Mouse (Mus musculus): Measurements from ENCODE around the gene Slc38a3. TPM values are rescaled to one million over a fixed set of nuclear protein-coding genes. Genes with fewer than 3 reads are reported as not detected.

Gene Slc38a3
- polyA plus RNA-seq (2015; fragmentation: Nextera tagmentation; extraction: Ambion mirVana): 1.5 and 2.5 TPM in 2 replicates

GRCm38 (mm10) chr9:107669480-107669945 lies at the start of gene Slc38a3:
Gene Slc38a3 (minus strand): TSS chr9:107669530.

GRCm38 (mm10) chr9:107709697-107710483 lies 40.6 kb upstream of the Slc38a3 start, which contains the start of gene Sema3f:
Gene Sema3f (minus strand): TSS chr9:107710475.

GRCm38 (mm10) chr9:107679501-107679900 lies 10.2 kb upstream of the Slc38a3 start, which contains the start of gene Gnat1:
Gene Gnat1 (minus strand): TSS chr9:107679712.

GRCm38 (mm10) chr9:107635279-107636028 lies 33.9 kb downstream of the Slc38a3 start, which contains the start of gene Gnai2:
Gene Gnai2 (minus strand): TSS chr9:107635367.

GRCm38 (mm10) chr9:107608741-107609432 lies 60.4 kb downstream of the Slc38a3 start, which contains the start of gene Sema3b:
Gene Sema3b (minus strand): TSS chr9:107609229.

Other genes with a start within 250 kb of the Slc38a3 start
- gene Tmem115, start 135.6 kb downstream of the Slc38a3 start, polyA plus RNA-seq (2015; fragmentation: Nextera tagmentation; extraction: Ambion mirVana): 33.1 and 36.2 TPM in 2 replicates
- 8.3 and 10.3 TPM in 2 replicates for gene Cyb561d2, start 127.3 kb downstream of the Slc38a3 start, polyA plus RNA-seq (2015; fragmentation: Nextera tagmentation; extraction: Ambion mirVana)
- gene Nprl2, start 127.3 kb downstream of the Slc38a3 start, polyA plus RNA-seq (2015; fragmentation: Nextera tagmentation; extraction: Ambion mirVana): 15.7 and 18.0 TPM in 2 replicates
- 0.33 TPM in 1 of 2 replicates, not detected in the other for gene Zmynd10, start 122.2 kb downstream of the Slc38a3 start, polyA plus RNA-seq (2015; fragmentation: Nextera tagmentation; extraction: Ambion mirVana)
- 33.8 and 39.4 TPM in 2 replicates for gene Rassf1, start 118.0 kb downstream of the Slc38a3 start, polyA plus RNA-seq (2015; fragmentation: Nextera tagmentation; extraction: Ambion mirVana)
- 34.6 and 34.7 TPM in 2 replicates for gene Tusc2, start 106.3 kb downstream of the Slc38a3 start, polyA plus RNA-seq (2015; fragmentation: Nextera tagmentation; extraction: Ambion mirVana)
- gene Hyal2, start 101.6 kb downstream of the Slc38a3 start, polyA plus RNA-seq (2015; fragmentation: Nextera tagmentation; extraction: Ambion mirVana): 36.3 and 38.8 TPM in 2 replicates
- gene Hyal1, start 92.6 kb downstream of the Slc38a3 start, polyA plus RNA-seq (2015; fragmentation: Nextera tagmentation; extraction: Ambion mirVana): 4.3 and 5.2 TPM in 2 replicates
- 18.0 and 18.3 TPM in 2 replicates for gene Naa80, start 90.6 kb downstream of the Slc38a3 start, polyA plus RNA-seq (2015; fragmentation: Nextera tagmentation; extraction: Ambion mirVana)
- 0.24 and 0.34 TPM in 2 replicates for gene Hyal3, start 88.7 kb downstream of the Slc38a3 start, polyA plus RNA-seq (2015; fragmentation: Nextera tagmentation; extraction: Ambion mirVana)
- gene Ifrd2, start 81.9 kb downstream of the Slc38a3 start, polyA plus RNA-seq (2015; fragmentation: Nextera tagmentation; extraction: Ambion mirVana): 32.7 and 34.9 TPM in 2 replicates
- gene Sema3b, start 60.3 kb downstream of the Slc38a3 start, polyA plus RNA-seq (2015; fragmentation: Nextera tagmentation; extraction: Ambion mirVana): 24.9 and 27.5 TPM in 2 replicates
- gene Gnai2, start 34.2 kb downstream of the Slc38a3 start, polyA plus RNA-seq (2015; fragmentation: Nextera tagmentation; extraction: Ambion mirVana): 200 and 252 TPM in 2 replicates
- gene Gnat1, start 10.2 kb upstream of the Slc38a3 start, polyA plus RNA-seq (2015; fragmentation: Nextera tagmentation; extraction: Ambion mirVana): 0.32 and 1.1 TPM in 2 replicates
- gene Sema3f, start 40.9 kb upstream of the Slc38a3 start, polyA plus RNA-seq (2015; fragmentation: Nextera tagmentation; extraction: Ambion mirVana): 2.2 and 2.3 TPM in 2 replicates
- gene Rbm5, start 101.5 kb upstream of the Slc38a3 start, polyA plus RNA-seq (2015; fragmentation: Nextera tagmentation; extraction: Ambion mirVana): 66.5 and 71.1 TPM in 2 replicates
- 24.1 and 26.4 TPM in 2 replicates for gene Rbm6, start 203.7 kb upstream of the Slc38a3 start, polyA plus RNA-seq (2015; fragmentation: Nextera tagmentation; extraction: Ambion mirVana)
- 5.9 and 6.6 TPM in 2 replicates for gene Mon1a, start 218.6 kb upstream of the Slc38a3 start, polyA plus RNA-seq (2015; fragmentation: Nextera tagmentation; extraction: Ambion mirVana)
- gene Mst1r, start 237.3 kb upstream of the Slc38a3 start, polyA plus RNA-seq (2015; fragmentation: Nextera tagmentation; extraction: Ambion mirVana): 2.4 and 3.3 TPM in 2 replicates

Data from skeletal muscle tissue, postnatal 0 days (tissue).